Mouse (Mus musculus): ENCODE results near the gene Olfr676. TPM values are rescaled to one million over a fixed set of nuclear protein-coding genes. Genes with fewer than 3 reads are reported as not detected.
"Not testable (repeated sequence)": the region's sequence is repeated elsewhere in the genome, so short reads cannot be mapped to it uniquely, and the experiment has no call there.

Olfr676 gene
- total RNA-seq (2021): not detected
- long read RNA-seq, experiment 1: 0 reads
- long read RNA-seq, experiment 2: 0 reads

DNA sequence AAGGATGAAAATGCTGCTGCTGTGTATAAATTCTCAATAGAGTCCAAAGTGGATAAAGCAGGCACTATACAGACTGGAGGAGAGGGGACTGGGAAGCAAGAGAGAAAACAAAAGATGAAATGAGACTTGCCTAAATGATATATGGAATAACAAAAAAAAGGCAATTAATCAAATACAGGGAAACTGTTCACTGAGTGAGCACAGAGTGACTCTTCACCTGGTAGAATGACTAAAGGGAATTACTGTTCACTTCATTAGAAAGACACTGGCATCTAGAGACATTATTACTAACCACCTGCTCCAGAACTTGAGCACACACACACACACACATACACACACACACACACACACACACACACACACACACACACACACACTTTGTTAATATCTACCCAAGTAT, at the start of gene Olfr676:
TSS of gene Olfr676 (plus strand) at position 301 of the 400 bp plus-strand sequence.
- no peak for DNase-seq

DNA sequence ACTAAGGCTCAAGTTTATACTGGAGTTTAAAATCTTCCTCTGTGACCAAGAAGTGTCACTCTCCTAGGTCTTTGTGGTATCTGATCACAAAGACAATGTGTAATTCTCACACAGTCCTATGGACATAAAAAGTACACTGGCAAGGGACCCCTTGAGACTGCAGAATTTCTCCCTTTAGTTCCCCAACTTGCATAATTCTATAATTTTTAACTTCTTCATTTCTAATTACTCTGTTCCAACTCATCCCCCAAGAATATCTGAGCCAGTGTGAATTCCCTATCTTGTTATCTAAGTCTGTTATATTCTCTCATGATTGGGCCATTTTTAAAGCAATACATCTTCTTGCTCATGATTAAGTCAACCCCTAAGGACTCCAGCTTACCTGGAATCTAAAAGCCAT, 30.6 kb upstream of the Olfr676 start, which contains the start of gene Olfr672:
TSS of gene Olfr672 (minus strand) at position 101 of the 400 bp plus-strand sequence.
- no peak for DNase-seq

DNA sequence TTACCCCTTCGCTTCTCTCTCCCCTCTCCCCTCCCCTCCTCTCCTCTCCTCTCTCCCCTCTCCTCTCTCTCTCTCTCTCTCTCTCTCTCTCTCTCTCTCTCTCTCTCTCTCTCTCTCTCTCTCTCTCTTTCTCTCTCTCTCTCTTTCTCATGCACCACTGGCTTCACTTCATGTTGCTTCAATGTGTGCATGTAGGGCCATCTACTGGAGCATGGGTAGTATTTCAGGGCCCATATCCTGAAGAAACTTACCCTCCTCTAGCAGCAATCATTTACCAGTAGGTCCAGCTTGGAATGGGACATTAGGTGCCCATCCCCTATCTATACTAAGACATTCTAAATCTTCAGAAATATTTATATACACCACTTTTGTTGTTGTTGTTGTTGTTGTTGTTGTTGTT, 10.0 kb upstream of the Olfr676 start:
- no peak for DNase-seq

DNA sequence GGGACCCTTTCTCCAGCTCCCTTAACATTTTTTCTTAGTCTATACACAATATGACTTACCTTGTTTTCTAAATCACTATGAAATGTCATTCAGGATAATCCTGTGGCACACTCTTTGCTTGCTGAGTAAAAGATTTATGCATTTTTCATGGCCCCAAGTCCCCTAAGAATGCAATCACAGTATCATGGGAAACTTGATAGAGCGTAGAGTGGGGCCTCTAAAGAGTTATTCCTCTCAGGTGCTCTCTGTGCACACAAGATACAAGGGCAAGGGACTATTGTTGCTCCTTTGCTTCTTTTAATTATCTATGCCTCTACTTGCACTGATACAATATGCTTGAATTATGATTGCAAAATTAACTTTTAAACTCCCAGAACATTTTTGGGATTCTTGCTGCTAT, 4.1 kb upstream of the Olfr676 start, which contains the start of gene Olfr675:
TSS of gene Olfr675 (minus strand) at position 101 of the 400 bp plus-strand sequence.
- no peak for DNase-seq

DNA sequence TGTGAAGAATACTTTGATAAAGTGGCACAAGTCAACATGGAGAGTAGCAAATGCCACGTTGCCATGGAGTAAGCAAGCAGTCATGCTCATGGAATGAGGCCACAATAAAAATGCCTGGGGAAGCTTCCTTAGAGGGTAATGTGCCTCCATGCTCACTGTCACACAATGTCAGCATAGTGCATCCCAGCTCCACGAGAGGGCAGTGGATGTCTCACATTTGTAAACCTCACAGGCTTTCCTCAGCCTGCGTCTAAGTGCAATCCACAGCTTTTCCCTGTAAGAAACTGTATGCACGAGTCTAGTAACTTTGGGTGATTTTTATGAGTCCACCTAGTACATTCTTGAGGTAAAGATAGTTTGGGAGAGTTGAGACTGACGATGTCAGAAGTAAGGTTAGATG, 1.3 kb downstream of the Olfr676 start:
- DNase-seq: not testable (repeated sequence)

DNA sequence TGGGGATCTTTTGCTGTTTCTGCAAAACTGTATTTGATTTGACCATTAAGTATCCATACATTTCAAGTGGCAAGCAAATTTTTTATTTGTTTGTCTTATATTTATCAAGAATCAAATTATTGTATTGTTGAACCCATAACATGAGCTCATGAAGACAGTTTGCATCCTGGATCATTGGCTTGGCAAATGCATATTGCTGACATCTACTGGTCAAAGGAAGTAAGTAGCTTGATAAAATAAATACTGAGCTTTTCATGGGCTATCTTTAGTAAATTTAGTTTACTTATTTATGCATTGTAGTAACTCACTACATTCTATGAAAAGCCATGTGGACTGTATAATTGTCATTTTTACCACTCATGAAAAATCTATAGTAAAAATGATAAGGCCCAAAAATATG, 26.5 kb downstream of the Olfr676 start:
- no peak for DNase-seq

DNA sequence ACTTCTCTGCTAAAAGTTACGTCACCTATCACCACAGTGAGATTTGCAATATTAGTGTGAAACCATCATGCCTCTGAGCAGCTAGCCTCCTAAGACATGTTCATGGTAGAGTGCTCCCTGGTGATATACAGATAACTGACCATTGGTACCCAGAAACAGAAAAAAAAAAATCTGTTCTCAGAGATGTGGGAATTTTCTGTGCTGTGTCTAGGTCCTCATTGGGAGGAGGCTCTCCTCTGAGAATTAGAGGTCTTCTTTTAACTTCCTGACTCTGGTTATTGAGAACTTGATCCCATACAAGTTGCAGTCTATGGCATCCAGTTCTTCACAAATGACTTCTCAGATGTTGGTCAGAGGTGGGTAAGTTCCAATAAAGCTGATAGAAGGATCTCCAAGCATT, 31.7 kb downstream of the Olfr676 start, which contains the start of gene Olfr678:
TSS of gene Olfr678 (plus strand) at position 301 of the 400 bp plus-strand sequence.
- no peak for DNase-seq

DNA sequence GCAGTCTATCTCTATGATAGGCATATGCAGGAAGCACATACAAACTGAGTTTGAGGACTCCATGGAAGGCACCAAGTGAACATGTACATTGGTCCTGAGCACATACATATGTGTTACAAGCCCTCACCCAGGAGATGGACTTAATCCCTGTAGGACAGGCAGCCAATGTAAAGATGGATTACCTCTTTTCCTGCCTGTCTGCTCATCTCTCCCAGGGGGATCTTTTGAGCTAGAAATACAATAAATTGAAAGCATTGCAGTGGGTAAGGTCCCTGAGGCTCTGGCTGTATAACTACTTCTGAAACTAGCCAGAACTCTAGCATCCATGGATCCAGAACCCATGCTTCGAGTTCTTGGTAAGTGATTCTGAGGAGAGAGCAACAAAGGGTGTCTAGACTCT, 48.4 kb downstream of the Olfr676 start, which contains the start of gene Olfr679:
TSS of gene Olfr679 (plus strand) at position 301 of the 400 bp plus-strand sequence.
- DNase-seq: no peak

Other genes starting within 250 kb of the Olfr676 start
- not detected for gene Usp17lb, start 190.1 kb upstream of the Olfr676 start, total RNA-seq (2021)
- not detected for gene Usp17la, start 175.7 kb upstream of the Olfr676 start, total RNA-seq (2021)
- gene Olfr665, start 154.7 kb upstream of the Olfr676 start, total RNA-seq (2021): not detected
- not detected for gene Olfr666, start 136.7 kb upstream of the Olfr676 start, total RNA-seq (2021)
- not detected for gene Olfr667, start 111.2 kb upstream of the Olfr676 start, total RNA-seq (2021)
- gene Olfr668, start 104.6 kb upstream of the Olfr676 start, total RNA-seq (2021): not detected
- not detected for gene Olfr669, start 98.5 kb upstream of the Olfr676 start, total RNA-seq (2021)
- gene Olfr670, start 70.1 kb upstream of the Olfr676 start, total RNA-seq (2021): not detected
- gene Olfr671, start 53.6 kb upstream of the Olfr676 start, total RNA-seq (2021): not detected
- not detected for gene Olfr672, start 30.7 kb upstream of the Olfr676 start, total RNA-seq (2021)
- gene Olfr675, start 4.2 kb upstream of the Olfr676 start, total RNA-seq (2021): not detected
- gene Olfr677, start 18.7 kb downstream of the Olfr676 start, total RNA-seq (2021): not detected
- gene Olfr678, start 31.8 kb downstream of the Olfr676 start, total RNA-seq (2021): not detected
- gene Olfr679, start 48.5 kb downstream of the Olfr676 start, total RNA-seq (2021): not detected
- not detected for gene Olfr680-ps1, start 60.1 kb downstream of the Olfr676 start, total RNA-seq (2021)
- not detected for gene Olfr681, start 84.1 kb downstream of the Olfr676 start, total RNA-seq (2021)
- not detected for gene Olfr683, start 114.3 kb downstream of the Olfr676 start, total RNA-seq (2021)
- not detected for gene Olfr684, start 131.0 kb downstream of the Olfr676 start, total RNA-seq (2021)
- not detected for gene Olfr685, start 153.3 kb downstream of the Olfr676 start, total RNA-seq (2021)
- not detected for gene Olfr686, start 174.8 kb downstream of the Olfr676 start, total RNA-seq (2021)